Mouse (Mus musculus) limb, embryonic 15.5 days (tissue): ENCODE measurements at regions not wholly inside any gene's neighbourhood (a gene's known extent, or its start where the extent isn't known, plus 50 kb on each side); places are given as distances from the start of the nearest gene placed in this dataset.

Experiments used
- ATAC-seq: fragments of 200-750 bp; cut with Nextera tagmentation; 2 replicates; pipeline ENCODE4 v1.8.0; 2017; ENCODE audit warnings: low read depth, moderate TSS enrichment; ENCODE audit not compliant: insufficient number of reproducible peaks, low FRiP score, low TSS enrichment
- H3K27ac ChIP-seq: fragments of 300-500 bp; sonication (generic); 2 replicates; pipeline ENCODE4 v1.5.1; 2015; ENCODE audit warnings: moderate library complexity, mild to moderate bottlenecking, inconsistent platforms
- H3K27me3 ChIP-seq: fragments of 300-500 bp; sonication (generic); 2 replicates; pipeline ENCODE4 v1.6.1; 2015; ENCODE audit warnings: inconsistent platforms
- H3K36me3 ChIP-seq: fragments of 300-500 bp; sonication (generic); 2 replicates; pipeline ENCODE4 v1.6.1; 2015; ENCODE audit warnings: inconsistent platforms
- H3K4me1 ChIP-seq: fragments of 300-500 bp; sonication (generic); 2 replicates; pipeline ENCODE4 v1.6.1; 2015; ENCODE audit warnings: inconsistent platforms
- H3K4me2 ChIP-seq: fragments of 300-500 bp; sonication (generic); 2 replicates; pipeline ENCODE4 v1.6.1; 2015; ENCODE audit warnings: mild to moderate bottlenecking, inconsistent platforms
- H3K4me3 ChIP-seq: fragments of 300-500 bp; sonication (generic); 2 replicates; pipeline ENCODE4 v1.5.1; 2015; ENCODE audit warnings: mild to moderate bottlenecking, inconsistent platforms
- H3K9ac ChIP-seq: fragments of 300-500 bp; sonication (generic); 2 replicates; pipeline ENCODE4 v1.6.1; 2015; ENCODE audit warnings: inconsistent platforms
- H3K9me3 ChIP-seq: fragments of 300-500 bp; sonication (generic); 2 replicates; pipeline ENCODE4 v1.6.1; 2016; ENCODE audit warnings: inconsistent platforms
- WGBS: fragments of 180-500 bp; shearing (Covaris S2); methylation state at CpG from one replicate; pipeline ENCODE4 v1.1.7; 2015; 5-methylcytosine and 5-hydroxymethylcytosine counted together

DNA sequence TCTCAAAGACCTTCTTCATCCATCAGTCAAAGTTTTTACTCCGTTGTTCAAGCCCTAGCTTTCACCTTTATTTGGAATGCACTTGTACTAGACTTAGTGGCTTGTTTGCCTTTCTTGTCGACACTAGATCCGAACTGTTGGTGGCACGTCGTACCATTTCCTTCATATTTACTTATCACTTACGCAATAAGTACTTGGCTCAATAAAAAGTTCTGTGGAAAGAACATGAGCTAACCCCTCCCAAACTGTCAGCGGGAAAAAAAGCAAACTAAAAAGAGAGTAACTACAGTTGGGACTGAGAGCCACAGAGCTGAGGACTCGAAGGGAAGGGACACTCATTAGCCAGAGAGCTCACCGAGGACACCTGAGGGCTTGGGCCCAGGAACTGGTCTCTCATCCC, 202.8 kb downstream of the Gm19410 start:
- Histone ChIP-seq H3K4me1 (peaks cover 13% of the 10 kb centered on the region), H3K4me3 (no peak overlapping the region), H3K9ac (no peak overlapping the region), H3K36me3 (no peaks in the 10 kb centered on the region), H3K27ac (no peak overlapping the region), H3K9me3 (no peaks in the 10 kb centered on the region), H3K4me2 (no peak overlapping the region), H3K27me3 (no peaks in the 10 kb centered on the region)
- ATAC-seq, result no peak
- 76% methylated on average over 9 of the region's 9 CpGs for WGBS

DNA sequence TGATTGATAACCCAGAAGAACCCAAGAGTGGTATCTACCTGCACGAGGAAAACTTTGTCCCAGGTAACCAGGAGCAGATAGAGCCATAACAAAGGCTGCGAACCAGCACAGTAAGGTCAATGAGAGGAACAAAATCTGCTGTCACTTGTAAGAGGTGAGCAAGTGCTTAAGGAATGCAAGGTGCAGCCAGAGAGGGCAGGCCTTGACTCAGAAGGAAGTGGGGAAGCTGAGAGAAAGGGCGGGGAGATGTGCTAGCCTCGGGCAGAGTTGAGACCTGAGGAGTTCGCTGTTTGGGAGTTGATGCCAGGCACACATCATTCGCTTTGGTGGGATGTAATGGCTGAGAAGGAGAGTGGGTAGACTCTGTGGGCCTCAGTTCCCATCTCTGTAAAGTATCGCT, 205.5 kb downstream of the Gm19410 start:
- H3K4me2 ChIP-seq, result no peak overlapping the region
- no peak for ATAC-seq
- H3K4me1 ChIP-seq, result peaks cover 16% of the 10 kb centered on the region; the same call in 1 of the 2 replicates
- no peaks in the 10 kb centered on the region for H3K9me3 ChIP-seq
- WGBS, result 73% methylated on average over 7 of the region's 7 CpGs
- 0 out of 2 replicates have a peak overlapping the region, but pooled peaks have one; percentile 12 for H3K27ac ChIP-seq
- H3K27me3 ChIP-seq, result no peaks in the 10 kb centered on the region
- no peak overlapping the region for H3K9ac ChIP-seq
- no peaks in the 10 kb centered on the region for H3K36me3 ChIP-seq
- no peak overlapping the region for H3K4me3 ChIP-seq

DNA sequence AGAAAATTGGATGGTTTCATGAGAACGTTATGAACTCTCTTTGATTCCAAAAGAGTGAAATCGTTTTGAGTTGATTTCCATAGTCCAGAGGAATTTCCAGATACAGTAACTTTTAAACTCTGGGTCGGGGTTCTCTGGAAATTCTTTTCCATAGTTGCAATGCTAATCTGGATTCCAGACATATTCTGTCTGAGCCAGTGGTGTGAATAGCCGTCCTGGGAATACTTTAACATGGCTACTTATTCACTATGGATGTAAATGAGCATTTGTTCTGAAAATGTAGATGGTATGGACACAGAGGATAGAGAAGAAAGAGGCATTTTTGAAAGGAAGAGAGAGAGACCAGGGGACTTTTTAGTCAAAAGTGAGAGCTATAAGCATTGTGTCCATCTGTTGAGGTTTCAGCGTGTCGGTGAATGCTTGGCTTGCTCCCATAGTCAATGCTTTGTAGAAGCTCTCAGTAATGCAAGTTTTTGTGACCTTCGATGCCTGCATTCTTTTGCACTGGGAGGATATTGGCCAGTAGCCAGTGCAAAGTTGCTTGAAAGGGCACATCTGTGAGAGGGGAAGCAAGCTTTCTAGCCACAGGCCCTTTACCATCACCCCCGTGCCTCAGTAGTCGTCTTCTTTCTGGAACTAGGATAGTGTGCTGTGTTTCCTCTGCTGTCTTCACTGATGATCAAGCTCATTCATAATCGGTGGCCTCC, 208.9 kb downstream of the Gm19410 start:
- H3K9ac ChIP-seq, result no peak overlapping the region
- H3K36me3 ChIP-seq, result no peaks in the 10 kb centered on the region
- no peaks in the 10 kb centered on the region for H3K9me3 ChIP-seq
- 47% methylated on average over 10 of the region's 10 CpGs for WGBS
- ATAC-seq, result no peak; the same call in 1 of the 2 replicates
- no peak overlapping the region for H3K4me2 ChIP-seq
- no peak overlapping the region for H3K4me3 ChIP-seq
- H3K4me1 ChIP-seq, result peaks cover 16% of the 10 kb centered on the region; the same call in 1 of the 2 replicates
- peak overlapping the region; percentile 73; the same call in 1 of the 2 replicates for H3K27ac ChIP-seq
- no peaks in the 10 kb centered on the region for H3K27me3 ChIP-seq

DNA sequence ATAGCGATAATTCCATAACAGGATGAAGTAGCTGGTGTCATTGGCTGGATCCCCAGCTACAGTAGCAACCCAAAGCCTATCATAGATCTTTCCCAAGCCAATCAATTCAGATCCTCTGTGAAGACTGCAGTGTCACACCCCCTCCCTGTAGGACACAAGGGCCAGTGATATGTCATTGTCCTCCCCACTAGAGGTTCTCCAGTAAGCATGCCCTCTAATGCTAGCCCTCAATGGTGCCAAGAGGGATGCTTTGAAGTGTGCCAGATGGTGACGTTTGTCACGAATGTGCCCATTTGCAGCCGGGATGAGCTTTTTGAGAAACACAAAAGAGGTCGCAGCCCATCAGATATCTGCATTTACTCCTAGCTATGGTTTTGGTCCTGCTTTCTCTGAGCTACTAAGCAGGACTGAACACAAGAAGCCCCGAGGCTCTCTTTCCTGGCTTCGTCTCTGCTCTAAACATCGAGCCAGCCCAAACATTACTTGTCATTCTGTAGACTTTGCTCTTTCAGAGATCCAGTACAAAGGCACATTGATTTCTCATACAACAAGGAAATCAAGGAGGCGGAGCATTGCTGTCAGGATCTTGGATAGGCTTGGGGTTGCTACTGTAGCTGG, 214.2 kb downstream of the Gm19410 start:
- H3K4me1 ChIP-seq, result peaks cover 4% of the 10 kb centered on the region
- no peak overlapping the region for H3K9ac ChIP-seq
- H3K36me3 ChIP-seq, result no peaks in the 10 kb centered on the region
- H3K27me3 ChIP-seq, result no peaks in the 10 kb centered on the region
- WGBS, result 79% methylated on average over 9 of the region's 9 CpGs
- no peak overlapping the region for H3K4me3 ChIP-seq
- no peak overlapping the region for H3K4me2 ChIP-seq
- no peaks in the 10 kb centered on the region for H3K9me3 ChIP-seq
- no peak overlapping the region for H3K27ac ChIP-seq
- no peak for ATAC-seq

DNA sequence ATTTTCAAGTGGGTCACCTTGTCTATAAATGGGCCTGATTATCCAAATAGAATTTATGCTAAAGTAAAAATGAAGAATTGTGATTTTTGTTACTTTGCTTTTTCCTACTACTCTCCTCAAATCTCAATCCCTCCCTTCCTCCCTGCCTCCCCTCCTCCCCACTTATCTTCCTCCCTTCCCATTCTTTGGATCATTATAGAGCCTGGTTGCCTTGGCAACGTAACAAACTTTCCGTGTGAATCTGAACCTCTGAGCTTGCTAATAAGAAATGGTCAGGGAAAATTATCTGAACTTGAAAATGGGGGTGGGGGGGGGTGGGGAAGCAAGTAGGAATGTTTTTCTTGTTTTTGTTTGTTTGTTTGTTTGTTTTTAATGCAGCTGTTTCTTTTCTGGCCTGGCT, 217.5 kb downstream of the Gm19410 start:
- H3K27me3 ChIP-seq, result no peaks in the 10 kb centered on the region
- peaks cover 7% of the 10 kb centered on the region; the same call in 1 of the 2 replicates for H3K4me1 ChIP-seq
- ATAC-seq, result no peak
- no peak overlapping the region for H3K4me3 ChIP-seq
- no peaks in the 10 kb centered on the region for H3K9me3 ChIP-seq
- no peak overlapping the region for H3K9ac ChIP-seq
- H3K27ac ChIP-seq, result no peak overlapping the region
- WGBS, result 57% methylated on average over 2 of the region's 2 CpGs
- H3K4me2 ChIP-seq, result no peak overlapping the region
- H3K36me3 ChIP-seq, result no peaks in the 10 kb centered on the region

DNA sequence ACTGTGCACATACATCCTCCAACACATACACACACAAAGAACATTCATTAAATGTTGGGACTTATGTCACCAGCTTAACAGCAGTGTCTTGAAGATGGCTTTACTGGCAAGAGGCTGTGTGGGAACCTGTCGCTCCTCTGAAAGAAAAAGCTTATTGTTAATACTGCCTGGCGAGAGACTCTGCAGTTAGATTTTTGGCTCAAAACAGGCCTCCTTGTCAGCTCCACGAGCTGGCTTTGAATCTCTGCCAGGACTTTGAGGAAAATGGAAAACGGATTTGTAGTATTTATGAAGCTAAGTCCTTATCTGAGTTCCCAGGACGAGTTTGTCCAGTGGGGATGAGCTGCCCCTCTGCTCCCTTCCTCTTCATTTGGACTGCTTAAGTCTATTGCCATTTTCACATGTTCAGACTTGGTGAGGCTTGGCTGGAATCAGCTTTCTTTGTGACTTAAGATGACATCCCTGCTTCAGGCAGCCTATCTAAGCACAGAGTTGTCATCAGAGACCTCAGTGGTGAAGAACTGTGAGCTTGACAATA, 219.6 kb downstream of the Gm19410 start:
- no peak overlapping the region for H3K9ac ChIP-seq
- H3K27me3 ChIP-seq, result no peaks in the 10 kb centered on the region
- no peak for ATAC-seq
- H3K4me3 ChIP-seq, result no peak overlapping the region
- WGBS, result 17% methylated on average over 5 of the region's 5 CpGs
- H3K4me2 ChIP-seq, result no peak overlapping the region
- no peak overlapping the region for H3K27ac ChIP-seq
- H3K4me1 ChIP-seq, result peaks cover 7% of the 10 kb centered on the region; the same call in 1 of the 2 replicates
- no peaks in the 10 kb centered on the region for H3K36me3 ChIP-seq
- H3K9me3 ChIP-seq, result no peaks in the 10 kb centered on the region

DNA sequence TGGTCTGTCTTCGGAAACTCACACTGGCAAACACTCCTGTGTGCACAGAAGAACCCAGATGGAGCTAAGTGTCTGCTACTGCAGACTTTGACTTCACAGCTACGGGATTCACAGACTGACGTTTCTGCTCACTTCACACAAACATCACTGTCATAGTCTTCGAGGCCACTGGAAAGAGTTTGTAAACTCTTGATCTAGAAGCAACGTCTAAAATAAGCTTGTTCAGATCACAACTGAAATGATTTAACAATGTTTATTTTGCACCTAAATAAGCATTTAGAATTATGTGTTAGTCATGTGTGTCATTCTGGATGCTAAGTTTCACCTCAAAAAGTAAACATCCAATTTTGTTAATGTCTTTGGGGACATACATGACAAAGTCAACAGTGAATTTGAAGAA, 221.7 kb downstream of the Gm19410 start:
- 69% methylated on average over 5 of the region's 5 CpGs for WGBS
- Histone ChIP-seq H3K36me3 (no peaks in the 10 kb centered on the region), H3K27ac (no peak overlapping the region), H3K9ac (no peak overlapping the region), H3K4me3 (no peak overlapping the region), H3K9me3 (no peaks in the 10 kb centered on the region), H3K4me1 (peaks cover 7% of the 10 kb centered on the region; the same call in 1 of the 2 replicates), H3K27me3 (no peaks in the 10 kb centered on the region), H3K4me2 (no peak overlapping the region)
- ATAC-seq, result no peak

DNA sequence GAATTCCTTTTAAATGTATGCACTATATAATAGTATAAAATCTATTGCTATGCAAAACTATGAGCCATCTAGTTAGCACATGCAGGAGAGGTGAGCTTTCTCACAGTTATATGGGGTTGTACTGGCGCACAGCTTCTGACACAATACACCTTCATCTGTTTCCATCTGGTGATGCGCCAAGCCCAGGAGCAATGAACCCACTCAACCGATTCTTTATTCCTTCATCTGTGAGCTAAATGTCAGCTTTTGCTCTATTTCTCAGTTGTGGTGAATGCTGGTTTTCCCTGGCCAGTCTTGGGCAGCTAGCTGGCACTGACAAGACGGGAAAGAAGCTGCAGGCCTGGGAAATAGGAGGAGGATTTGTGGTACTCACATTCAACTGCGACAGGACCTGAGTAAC, 225.4 kb downstream of the Gm19410 start:
- WGBS, result 80% methylated on average over 5 of the region's 5 CpGs
- Histone ChIP-seq H3K4me3 (no peak overlapping the region), H3K9ac (no peak overlapping the region), H3K27me3 (no peaks in the 10 kb centered on the region), H3K4me1 (no peaks in the 10 kb centered on the region), H3K27ac (no peak overlapping the region), H3K4me2 (no peak overlapping the region), H3K36me3 (no peaks in the 10 kb centered on the region), H3K9me3 (no peaks in the 10 kb centered on the region)
- ATAC-seq, result no peak

DNA sequence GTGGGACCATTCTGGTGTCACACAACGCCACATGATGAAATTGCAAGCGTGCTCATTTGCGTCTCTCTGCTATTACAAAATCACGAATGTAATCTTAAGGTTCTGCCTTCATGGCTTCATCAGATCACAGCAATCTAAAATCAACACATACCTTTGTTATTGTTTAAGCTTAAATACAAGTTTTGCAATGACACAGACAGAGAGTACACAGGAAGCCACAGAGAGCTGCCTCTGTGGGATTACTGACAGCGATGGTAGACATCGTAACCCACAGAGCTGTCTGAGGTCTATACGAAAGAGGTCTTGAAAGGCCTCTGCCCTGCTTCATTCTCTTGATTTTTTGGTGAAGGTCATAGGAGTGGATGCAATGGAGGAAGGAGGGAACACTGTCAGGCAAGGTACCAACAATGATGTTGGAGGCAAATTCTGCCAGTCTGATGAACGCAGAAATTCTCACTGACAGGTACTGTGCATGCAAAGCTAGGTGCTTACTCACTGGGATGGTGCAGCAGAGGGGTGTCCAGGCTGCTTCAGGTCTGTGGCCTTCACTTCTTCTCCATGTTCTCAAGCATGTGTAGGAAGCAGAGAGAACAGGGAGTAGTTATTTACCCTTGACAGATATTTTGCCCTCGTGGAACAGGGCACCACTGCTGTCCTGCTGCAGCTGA, 226.5 kb downstream of the Gm19410 start:
- Histone ChIP-seq H3K27me3 (no peaks in the 10 kb centered on the region), H3K27ac (no peak overlapping the region), H3K9ac (no peak overlapping the region), H3K4me2 (no peak overlapping the region), H3K4me3 (no peak overlapping the region), H3K36me3 (no peaks in the 10 kb centered on the region), H3K9me3 (no peaks in the 10 kb centered on the region), H3K4me1 (no peaks in the 10 kb centered on the region)
- no peak for ATAC-seq
- 86% methylated on average over 9 of the region's 9 CpGs for WGBS

DNA sequence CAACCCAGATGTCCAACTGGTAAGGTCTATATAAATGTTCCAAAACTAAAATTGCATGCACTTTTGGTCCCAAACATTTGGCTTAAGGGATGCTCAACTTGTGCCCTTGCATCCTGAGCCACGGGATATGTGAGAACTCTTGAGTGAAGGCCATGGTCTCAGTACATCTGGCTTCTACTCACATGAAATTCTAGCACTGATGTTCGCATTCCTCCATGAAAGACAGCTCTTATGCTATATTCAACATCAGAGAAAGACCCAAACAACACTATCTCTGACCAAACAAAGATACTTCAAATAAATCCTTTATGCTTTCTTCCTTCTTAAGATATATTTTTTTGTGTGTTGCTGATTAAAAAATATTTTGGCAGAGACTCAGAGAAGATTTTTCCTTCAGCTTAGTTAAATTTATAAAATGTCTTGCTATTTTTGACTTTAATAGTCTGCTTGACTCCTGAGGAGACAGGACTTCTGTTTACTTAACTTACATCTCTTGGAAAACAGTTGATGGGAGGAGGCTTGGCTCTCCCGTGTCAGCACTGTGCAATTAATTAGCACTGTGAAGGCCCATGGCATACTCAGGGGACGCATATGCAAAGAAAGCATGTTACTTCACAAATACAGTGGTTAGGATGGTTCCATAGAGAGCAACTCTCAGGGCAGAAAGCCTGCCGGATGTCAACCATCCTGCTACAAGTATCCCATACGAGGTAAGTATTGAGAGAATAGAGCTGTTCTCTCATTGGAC, 230.9 kb downstream of the Gm19410 start:
- Histone ChIP-seq H3K27me3 (no peaks in the 10 kb centered on the region), H3K9ac (no peak overlapping the region), H3K4me3 (no peak overlapping the region), H3K9me3 (no peaks in the 10 kb centered on the region), H3K4me1 (no peaks in the 10 kb centered on the region), H3K27ac (no peak overlapping the region), H3K4me2 (no peak overlapping the region), H3K36me3 (no peaks in the 10 kb centered on the region)
- no peak for ATAC-seq
- 66% methylated on average over 6 of the region's 6 CpGs for WGBS

DNA sequence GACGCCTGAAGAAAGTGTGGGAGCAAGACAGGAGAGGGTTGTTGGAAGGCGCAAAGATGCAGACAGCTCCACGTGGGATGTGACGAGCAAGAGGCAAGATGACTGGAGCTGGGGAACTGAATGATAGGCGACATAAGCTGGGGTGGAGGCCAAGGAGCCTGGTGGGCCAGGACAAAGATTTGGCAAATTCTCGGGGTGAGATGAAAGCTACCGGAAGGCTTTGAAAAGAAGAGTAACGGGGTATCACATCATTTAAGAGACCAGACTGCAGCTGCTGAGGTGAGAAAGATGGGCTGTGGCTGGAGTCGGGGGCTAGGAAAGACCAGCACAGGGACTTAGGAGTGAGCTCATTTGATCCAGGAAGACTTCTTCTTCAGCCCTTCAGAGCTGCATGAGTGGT, 234.0 kb downstream of the Gm19410 start:
- 70% methylated on average over 9 of the region's 9 CpGs for WGBS
- H3K27me3 ChIP-seq, result no peaks in the 10 kb centered on the region
- H3K4me1 ChIP-seq, result no peaks in the 10 kb centered on the region
- H3K36me3 ChIP-seq, result no peaks in the 10 kb centered on the region
- no peak overlapping the region for H3K4me3 ChIP-seq
- no peak overlapping the region for H3K4me2 ChIP-seq
- no peak overlapping the region for H3K27ac ChIP-seq
- no peak for ATAC-seq
- H3K9ac ChIP-seq, result no peak overlapping the region
- H3K9me3 ChIP-seq, result no peaks in the 10 kb centered on the region
